Mouse (Mus musculus): ENCODE results near the gene Rbfox1.

DNA sequence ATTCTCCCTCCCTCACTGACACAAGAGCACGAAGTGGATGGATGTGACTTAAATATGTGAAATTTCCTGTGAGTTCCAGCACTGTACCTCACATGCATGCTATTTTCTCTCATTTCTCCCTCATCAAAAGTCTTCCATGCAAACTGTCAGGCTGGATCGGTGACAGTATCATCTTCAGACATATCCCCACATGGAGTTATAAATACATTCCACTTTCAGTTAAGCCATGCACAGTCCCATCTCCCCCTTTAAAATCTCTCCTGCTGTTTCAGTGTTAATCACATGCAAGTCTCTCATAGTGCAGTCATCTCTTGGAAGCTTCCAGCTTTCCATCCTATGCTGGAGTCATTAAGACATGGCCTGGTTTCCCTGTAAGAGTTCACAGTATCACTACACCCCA, 48.4 kb upstream of the Rbfox1 start:
- no peak for TF ChIP-seq ELF1 (IDR thresholded peaks at IDR 0.05; ENCODE audit: low read depth, low read length)
- no peak for TF ChIP-seq EP300 (IDR thresholded peaks at IDR 0.05; ENCODE audit: low read depth in 1 of 2, low read length in 2 of 2)
- TF ChIP-seq CTCF (IDR thresholded peaks at IDR 0.05 in 2 of 3, conservative IDR thresholded peaks at IDR 0.05 in 1 of 3; ENCODE audit: control insufficient read depth in 1 of 3, insufficient read depth in 1 of 3, low read depth in 2 of 3, low read length in 3 of 3, poor library complexity in 1 of 3, severe bottlenecking in 1 of 3) = no peak
- TF ChIP-seq MXI1 (IDR thresholded peaks at IDR 0.05; ENCODE audit: low read depth, low read length) = no peak
- TF ChIP-seq POLR2AphosphoS2 (IDR thresholded peaks at IDR 0.05; ENCODE audit: low read length) = no peak
